Mouse (Mus musculus): ENCODE results near the gene Cfap206. TPM values are rescaled to one million over a fixed set of nuclear protein-coding genes. Genes with fewer than 3 reads are reported as not detected.
A peak's percentile ranks its signal among the peaks of the same experiment; 100 is the strongest.

The Cfap206 gene
- polyA plus RNA-seq, 1 experiment from 2014 or later: 0.74 TPM

DNA sequence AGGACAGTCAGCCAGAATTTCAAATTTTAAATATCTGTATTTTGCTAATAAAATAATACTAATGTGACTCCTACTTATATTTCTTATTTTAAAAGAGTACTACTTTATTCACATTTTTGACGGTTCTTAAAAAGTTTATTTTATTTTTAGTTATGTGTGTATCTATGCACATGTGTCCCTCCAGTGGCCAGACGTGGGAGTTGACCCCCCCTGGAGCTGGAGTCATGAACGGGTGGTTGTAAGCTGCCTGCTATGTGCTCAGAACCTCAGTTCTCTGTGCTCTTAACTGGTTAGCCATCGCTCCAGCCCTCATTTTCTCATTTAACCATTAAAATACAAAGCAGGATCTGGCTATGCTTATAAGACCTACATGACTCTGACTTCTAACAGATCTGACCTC is 27.0 kb downstream of the Cfap206 start:
- H3K27ac ChIP-seq (replicated peaks; ENCODE audit: low read depth, low read length): no peak overlapping the region
- no peak overlapping the region for H3K9ac ChIP-seq (replicated peaks; ENCODE audit: low read length)
- DNase-seq (ENCODE audit: low spot score) (no peak), ATAC-seq (replicated peaks; ENCODE audit: insufficient number of reproducible peaks, low FRiP score, low TSS enrichment, low read depth) (no peak)
- no peaks in the 10 kb centered on the region for H3K9me3 ChIP-seq (replicated peaks; ENCODE audit: control insufficient read depth, low read length)
- no peaks in the 10 kb centered on the region for H3K27me3 ChIP-seq (ENCODE audit: control insufficient read depth, insufficient read depth, low read length)
- H3K4me3 ChIP-seq (ENCODE audit: low read depth, low read length): no peak overlapping the region
- 70% methylated on average over 4 of the region's 4 CpGs for WGBS
- no peaks in the 10 kb centered on the region for H3K36me3 ChIP-seq (replicated peaks; ENCODE audit: control insufficient read depth, insufficient read depth, low read depth, low read length)
- no peaks in the 10 kb centered on the region for H3K4me1 ChIP-seq (ENCODE audit: control insufficient read depth, insufficient read depth, low read length)
- H3K4me2 ChIP-seq (ENCODE audit: low read depth, low read length): no peak overlapping the region

- H3K4me3 ChIP-seq (ENCODE audit: low read depth, low read length): no peak overlapping the region
- DNase-seq (ENCODE audit: low spot score): no peak
- WGBS: 97% methylated on average over 11 of the region's 11 CpGs
- no peak overlapping the region for H3K9ac ChIP-seq (replicated peaks; ENCODE audit: low read length)
- no peaks in the 10 kb centered on the region for H3K27me3 ChIP-seq (ENCODE audit: control insufficient read depth, insufficient read depth, low read length)
- no peak overlapping the region for H3K27ac ChIP-seq (replicated peaks; ENCODE audit: low read depth, low read length)
- H3K36me3 ChIP-seq (replicated peaks; ENCODE audit: control insufficient read depth, insufficient read depth, low read depth, low read length): no peaks in the 10 kb centered on the region
- H3K4me2 ChIP-seq (ENCODE audit: low read depth, low read length): no peak overlapping the region
- no peak for ATAC-seq (replicated peaks; ENCODE audit: insufficient number of reproducible peaks, low FRiP score, low TSS enrichment, low read depth)
- H3K9me3 ChIP-seq (replicated peaks; ENCODE audit: control insufficient read depth, low read length): no peaks in the 10 kb centered on the region
- no peaks in the 10 kb centered on the region for H3K4me1 ChIP-seq (ENCODE audit: control insufficient read depth, insufficient read depth, low read length)
Measured at GRCm38 (mm10) chr4:34702231-34702630, 27.8 kb downstream of the Cfap206 start.

DNA sequence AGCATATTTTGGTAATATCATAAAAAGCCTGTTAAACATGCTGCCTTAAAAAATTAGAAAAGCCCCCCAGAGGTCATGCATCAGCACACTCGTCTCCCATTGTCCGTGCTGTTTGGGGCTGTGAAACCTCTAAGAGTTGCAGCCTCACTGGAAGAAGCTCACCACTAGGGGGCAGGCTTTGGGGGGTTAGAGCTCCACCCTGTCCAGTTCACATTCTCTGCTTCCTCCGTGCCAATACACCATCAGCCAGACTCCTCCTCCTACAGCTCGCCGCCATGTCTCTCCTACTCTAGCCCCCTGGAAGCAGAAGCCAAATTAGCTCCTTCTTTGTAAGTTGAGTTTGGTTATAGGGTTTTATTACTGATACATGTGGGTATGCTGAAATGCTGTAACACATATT is 28.5 kb downstream of the Cfap206 start:
- Histone ChIP-seq H3K9ac (replicated peaks; ENCODE audit: low read length) (no peak overlapping the region), H3K27ac (replicated peaks; ENCODE audit: low read depth, low read length) (no peak overlapping the region), H3K4me2 (ENCODE audit: low read depth, low read length) (no peak overlapping the region), H3K4me1 (ENCODE audit: control insufficient read depth, insufficient read depth, low read length) (no peaks in the 10 kb centered on the region), H3K36me3 (replicated peaks; ENCODE audit: control insufficient read depth, insufficient read depth, low read depth, low read length) (no peaks in the 10 kb centered on the region), H3K9me3 (replicated peaks; ENCODE audit: control insufficient read depth, low read length) (no peaks in the 10 kb centered on the region), H3K4me3 (ENCODE audit: low read depth, low read length) (no peak overlapping the region), H3K27me3 (ENCODE audit: control insufficient read depth, insufficient read depth, low read length) (no peaks in the 10 kb centered on the region)
- DNase-seq (ENCODE audit: low spot score): peak; percentile 74
- ATAC-seq (replicated peaks; ENCODE audit: insufficient number of reproducible peaks, low FRiP score, low TSS enrichment, low read depth): no peak
- 37% methylated on average over 5 of the region's 5 CpGs for WGBS

GRCm38 (mm10) chr4:34688021-34688420 is 42.0 kb downstream of the Cfap206 start:
- Histone ChIP-seq H3K4me3 (ENCODE audit: low read depth, low read length) (no peak overlapping the region), H3K9me3 (replicated peaks; ENCODE audit: control insufficient read depth, low read length) (no peaks in the 10 kb centered on the region), H3K27ac (replicated peaks; ENCODE audit: low read depth, low read length) (no peak overlapping the region), H3K4me1 (ENCODE audit: control insufficient read depth, insufficient read depth, low read length) (no peaks in the 10 kb centered on the region), H3K27me3 (ENCODE audit: control insufficient read depth, insufficient read depth, low read length) (no peaks in the 10 kb centered on the region), H3K36me3 (replicated peaks; ENCODE audit: control insufficient read depth, insufficient read depth, low read depth, low read length) (no peaks in the 10 kb centered on the region), H3K9ac (replicated peaks; ENCODE audit: low read length) (no peak overlapping the region), H3K4me2 (ENCODE audit: low read depth, low read length) (no peak overlapping the region)
- ATAC-seq (replicated peaks; ENCODE audit: insufficient number of reproducible peaks, low FRiP score, low TSS enrichment, low read depth) (no peak), DNase-seq (ENCODE audit: low spot score) (no peak)
- 76% methylated on average over 3 of the region's 3 CpGs for WGBS

- peak within 1 kb of the TSS; percentile 96 for H3K27ac ChIP-seq (replicated peaks; ENCODE audit: low read depth, low read length)
- H3K4me3 ChIP-seq (ENCODE audit: low read depth, low read length): peak within 1 kb of the TSS; percentile 90
- H3K4me1 ChIP-seq (ENCODE audit: control insufficient read depth, insufficient read depth, low read length): no peaks in the 10 kb centered on the region
- H3K9ac ChIP-seq (replicated peaks; ENCODE audit: low read length): peak within 1 kb of the TSS; percentile 97
- ATAC-seq (replicated peaks; ENCODE audit: insufficient number of reproducible peaks, low FRiP score, low TSS enrichment, low read depth) (peak; percentile 98), DNase-seq (ENCODE audit: low spot score) (peak; percentile 92)
- no peaks in the 10 kb centered on the region for H3K27me3 ChIP-seq (ENCODE audit: control insufficient read depth, insufficient read depth, low read length)
- under 1% methylated on average over 65 of the region's 65 CpGs for WGBS
- H3K9me3 ChIP-seq (replicated peaks; ENCODE audit: control insufficient read depth, low read length): no peaks in the 10 kb centered on the region
- no peaks in the 10 kb centered on the region for H3K36me3 ChIP-seq (replicated peaks; ENCODE audit: control insufficient read depth, insufficient read depth, low read depth, low read length)
- peak within 1 kb of the TSS; percentile 46 for H3K4me2 ChIP-seq (ENCODE audit: low read depth, low read length)
Measured at GRCm38 (mm10) chr4:34686874-34687567, 43.0 kb downstream of the Cfap206 start, which contains the start of gene Slc35a1. Gene Slc35a1, minus strand, starts transcription at chr4:34687438.

DNA sequence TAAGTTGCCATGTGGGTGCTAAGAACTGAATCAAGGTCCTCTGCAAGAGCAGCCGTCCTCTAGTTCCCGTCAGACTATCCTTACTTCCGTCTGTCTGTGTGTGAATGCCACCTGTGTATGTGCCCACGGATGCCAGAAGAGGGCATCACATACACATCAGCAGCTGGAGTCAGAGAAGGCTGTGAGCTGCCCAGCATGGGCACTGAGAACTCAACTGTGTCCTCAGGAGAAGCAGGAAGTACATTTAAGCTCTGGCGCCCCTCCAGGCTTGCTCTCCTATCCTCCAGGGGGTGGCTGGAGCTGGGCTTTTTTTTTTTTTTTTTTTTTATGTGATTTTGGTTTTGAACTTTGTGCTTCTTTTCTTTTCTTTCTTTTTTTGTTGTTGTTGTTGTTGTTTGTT is 49.5 kb downstream of the Cfap206 start:
- H3K9ac ChIP-seq (replicated peaks; ENCODE audit: low read length): no peak overlapping the region
- DNase-seq (ENCODE audit: low spot score) (no peak), ATAC-seq (replicated peaks; ENCODE audit: insufficient number of reproducible peaks, low FRiP score, low TSS enrichment, low read depth) (no peak)
- H3K4me1 ChIP-seq (ENCODE audit: control insufficient read depth, insufficient read depth, low read length): no peaks in the 10 kb centered on the region
- H3K27ac ChIP-seq (replicated peaks; ENCODE audit: low read depth, low read length): no peak overlapping the region
- H3K4me2 ChIP-seq (ENCODE audit: low read depth, low read length): no peak overlapping the region
- peaks cover 3% of the 10 kb centered on the region for H3K36me3 ChIP-seq (replicated peaks; ENCODE audit: control insufficient read depth, insufficient read depth, low read depth, low read length)
- no peaks in the 10 kb centered on the region for H3K27me3 ChIP-seq (ENCODE audit: control insufficient read depth, insufficient read depth, low read length)
- 88% methylated on average over 5 of the region's 5 CpGs for whole genome bisulfite sequencing
- no peak overlapping the region for H3K4me3 ChIP-seq (ENCODE audit: low read depth, low read length)
- H3K9me3 ChIP-seq (replicated peaks; ENCODE audit: control insufficient read depth, low read length): no peaks in the 10 kb centered on the region

DNA sequence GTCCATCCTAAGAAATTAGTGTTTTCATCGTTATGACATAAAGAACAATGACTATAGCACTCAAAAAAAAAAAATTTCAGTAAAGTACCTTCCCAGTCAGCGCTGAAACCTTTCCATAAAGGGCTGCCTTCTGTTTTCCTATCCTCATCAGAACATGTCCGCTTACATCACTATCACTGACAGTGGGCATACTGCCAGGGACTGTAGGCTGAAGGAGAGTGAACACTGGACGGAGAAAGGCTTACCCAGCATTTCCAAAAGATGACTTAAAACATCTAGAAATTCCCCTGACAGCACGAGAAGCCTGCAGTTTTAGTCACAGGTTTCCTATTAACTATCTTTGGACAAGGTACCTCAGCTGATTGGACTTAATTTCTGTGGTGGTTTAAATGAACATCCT is 56.3 kb downstream of the Cfap206 start:
- H3K4me1 ChIP-seq (ENCODE audit: control insufficient read depth, insufficient read depth, low read length): no peaks in the 10 kb centered on the region
- H3K4me2 ChIP-seq (ENCODE audit: low read depth, low read length): no peak overlapping the region
- H3K27me3 ChIP-seq (ENCODE audit: control insufficient read depth, insufficient read depth, low read length): no peaks in the 10 kb centered on the region
- no peak overlapping the region for H3K9ac ChIP-seq (replicated peaks; ENCODE audit: low read length)
- H3K36me3 ChIP-seq (replicated peaks; ENCODE audit: control insufficient read depth, insufficient read depth, low read depth, low read length): peaks cover 3% of the 10 kb centered on the region
- H3K27ac ChIP-seq (replicated peaks; ENCODE audit: low read depth, low read length): no peak overlapping the region
- 93% methylated on average over 5 of the region's 5 CpGs for WGBS
- DNase-seq (ENCODE audit: low spot score) (no peak), ATAC-seq (replicated peaks; ENCODE audit: insufficient number of reproducible peaks, low FRiP score, low TSS enrichment, low read depth) (no peak)
- H3K4me3 ChIP-seq (ENCODE audit: low read depth, low read length): no peak overlapping the region
- no peaks in the 10 kb centered on the region for H3K9me3 ChIP-seq (replicated peaks; ENCODE audit: control insufficient read depth, low read length)

DNA sequence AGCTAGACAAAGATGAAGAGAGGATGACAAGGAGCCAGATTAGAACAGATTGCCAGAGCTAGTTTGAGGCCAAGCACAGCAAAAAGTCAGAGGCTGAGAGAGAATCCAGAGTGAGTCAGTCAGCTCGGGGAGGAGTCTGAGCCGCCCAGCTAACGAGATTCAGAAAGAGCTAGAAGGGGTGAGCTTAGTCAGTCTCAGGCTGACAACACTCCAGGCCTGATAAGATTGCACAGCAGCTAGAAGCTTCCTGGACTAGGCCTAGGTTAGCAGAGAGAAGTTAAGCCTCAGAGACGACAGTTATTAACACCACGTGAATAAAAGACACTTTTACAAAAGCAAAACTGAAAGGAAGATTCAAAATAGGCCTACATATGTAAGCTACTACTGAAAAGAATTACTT is 62.1 kb downstream of the Cfap206 start:
- Histone ChIP-seq H3K4me2 (ENCODE audit: low read depth, low read length) (no peak overlapping the region), H3K4me1 (ENCODE audit: control insufficient read depth, insufficient read depth, low read length) (no peaks in the 10 kb centered on the region), H3K4me3 (ENCODE audit: low read depth, low read length) (no peak overlapping the region), H3K9me3 (replicated peaks; ENCODE audit: control insufficient read depth, low read length) (no peaks in the 10 kb centered on the region), H3K9ac (replicated peaks; ENCODE audit: low read length) (no peak overlapping the region), H3K27ac (replicated peaks; ENCODE audit: low read depth, low read length) (no peak overlapping the region), H3K27me3 (ENCODE audit: control insufficient read depth, insufficient read depth, low read length) (no peaks in the 10 kb centered on the region), H3K36me3 (replicated peaks; ENCODE audit: control insufficient read depth, insufficient read depth, low read depth, low read length) (peaks cover 5% of the 10 kb centered on the region)
- DNase-seq (ENCODE audit: low spot score) (no peak), ATAC-seq (replicated peaks; ENCODE audit: insufficient number of reproducible peaks, low FRiP score, low TSS enrichment, low read depth) (no peak)
- WGBS: 90% methylated on average over 5 of the region's 5 CpGs
